Mouse (Mus musculus): ENCODE data around the gene Rap1gap2. TPM values are rescaled to one million over a fixed set of nuclear protein-coding genes. Genes with fewer than 3 reads are reported as not detected.

Rap1gap2 gene
- polyA plus RNA-seq, 1 experiment from 2014 or later, result 1.5 TPM

DNA sequence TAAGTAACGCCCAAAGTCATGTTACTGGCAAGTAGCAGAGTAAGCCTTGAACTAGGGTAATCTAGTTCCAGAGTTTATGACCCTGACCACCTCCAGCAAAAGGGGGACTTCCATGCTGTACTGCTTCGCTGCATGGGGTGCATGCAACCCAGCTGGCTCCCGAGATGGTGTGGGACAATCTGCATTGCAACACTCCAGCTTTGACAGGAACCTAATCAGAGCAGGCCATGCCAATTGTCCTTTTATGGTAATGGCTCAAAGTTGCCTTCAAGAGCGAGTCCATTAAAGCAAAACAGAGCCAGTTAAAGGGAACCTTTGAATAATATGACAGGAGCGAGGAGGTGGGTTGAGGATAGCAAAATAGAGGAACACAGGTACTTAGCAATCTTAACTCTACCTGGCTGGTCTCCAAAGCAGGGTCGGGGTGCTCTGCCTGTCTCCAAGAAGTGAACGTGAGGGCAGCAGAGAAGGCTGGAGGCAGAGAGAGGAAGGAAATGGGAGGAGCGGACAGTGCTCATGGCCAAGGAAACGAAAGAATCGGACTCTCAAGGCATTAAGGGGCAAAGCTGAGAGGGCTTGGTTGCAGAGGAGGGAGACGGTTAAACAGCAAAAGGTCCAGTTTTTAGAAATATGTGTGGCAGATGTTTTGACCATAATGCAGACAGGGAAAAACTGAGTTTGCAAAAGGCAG, 117.4 kb downstream of the Rap1gap2 start:
- Histone ChIP-seq H3K4me2 (ENCODE audit: low read depth, low read length) (peak overlapping the region; percentile 38), H3K36me3 (ENCODE audit: control insufficient read depth, insufficient read depth, low read length) (no peaks in the 10 kb centered on the region), H3K4me3 (ENCODE audit: low read length) (0 out of 2 replicates have a peak overlapping the region, but pooled peaks have one; percentile 4), H3K9me3 (ENCODE audit: control insufficient read depth, low read length) (no peaks in the 10 kb centered on the region), H3K27me3 (ENCODE audit: control insufficient read depth, insufficient read depth, low read depth, low read length) (no peaks in the 10 kb centered on the region), H3K27ac (ENCODE audit: low read length) (no peak overlapping the region), H3K4me1 (replicated peaks; ENCODE audit: control insufficient read depth, insufficient read depth, low read length) (peaks cover 13% of the 10 kb centered on the region), H3K9ac (ENCODE audit: low read length) (peak overlapping the region; percentile 24)
- 39% methylated on average over 11 of the region's 11 CpGs for WGBS
- peak; percentile 66; the same call in 1 of the 2 replicates for ATAC-seq (ENCODE audit: low read depth)

DNA sequence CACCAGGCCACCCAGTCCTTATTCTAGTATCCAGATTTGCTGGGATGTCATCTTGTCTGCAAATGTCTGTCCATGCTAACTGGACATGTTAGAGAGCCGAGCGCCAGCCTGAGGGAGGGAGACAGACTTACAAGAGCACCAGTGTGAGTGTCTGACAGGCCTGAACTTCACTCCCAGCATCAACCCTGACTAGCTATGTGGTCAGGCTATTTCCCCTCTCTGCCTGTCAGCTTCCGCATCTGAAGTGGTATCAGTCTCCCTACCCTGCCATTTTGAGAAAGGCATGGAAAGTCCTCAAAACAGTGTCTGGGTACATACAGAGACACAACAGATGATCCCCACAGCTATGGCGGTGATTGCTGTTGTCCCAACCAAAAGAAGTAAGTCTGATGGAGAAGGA, 119.6 kb downstream of the Rap1gap2 start:
- no peak overlapping the region for H3K4me3 ChIP-seq (ENCODE audit: low read length)
- ATAC-seq (ENCODE audit: low read depth), result no peak
- no peaks in the 10 kb centered on the region for H3K9me3 ChIP-seq (ENCODE audit: control insufficient read depth, low read length)
- H3K4me2 ChIP-seq (ENCODE audit: low read depth, low read length), result no peak overlapping the region
- H3K9ac ChIP-seq (ENCODE audit: low read length), result no peak overlapping the region
- H3K27me3 ChIP-seq (ENCODE audit: control insufficient read depth, insufficient read depth, low read depth, low read length), result no peaks in the 10 kb centered on the region
- WGBS, result 88% methylated on average over 4 of the region's 4 CpGs
- H3K36me3 ChIP-seq (ENCODE audit: control insufficient read depth, insufficient read depth, low read length), result no peaks in the 10 kb centered on the region
- H3K27ac ChIP-seq (ENCODE audit: low read length), result no peak overlapping the region
- peaks cover 13% of the 10 kb centered on the region for H3K4me1 ChIP-seq (replicated peaks; ENCODE audit: control insufficient read depth, insufficient read depth, low read length)

DNA sequence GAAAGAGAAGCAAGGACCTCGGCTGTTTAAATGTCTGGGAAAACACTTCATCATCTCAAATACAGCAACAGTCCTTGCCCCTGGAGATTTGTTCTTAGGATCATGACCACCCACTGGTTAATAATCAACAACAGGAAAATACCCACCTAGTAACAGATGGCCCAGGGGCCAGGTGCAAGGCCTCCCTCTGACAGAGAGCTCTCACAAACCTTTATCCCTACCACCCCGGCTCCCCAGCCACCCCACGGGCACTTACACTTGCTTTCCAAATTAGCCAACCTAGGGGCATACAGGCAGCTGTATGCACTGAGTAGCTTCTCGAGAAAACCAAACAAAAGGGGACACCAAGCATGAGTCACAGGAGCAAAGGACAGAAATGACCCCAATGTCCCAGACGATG, 121.5 kb downstream of the Rap1gap2 start:
- no peaks in the 10 kb centered on the region for H3K27me3 ChIP-seq (ENCODE audit: control insufficient read depth, insufficient read depth, low read depth, low read length)
- H3K27ac ChIP-seq (ENCODE audit: low read length), result no peak overlapping the region

DNA sequence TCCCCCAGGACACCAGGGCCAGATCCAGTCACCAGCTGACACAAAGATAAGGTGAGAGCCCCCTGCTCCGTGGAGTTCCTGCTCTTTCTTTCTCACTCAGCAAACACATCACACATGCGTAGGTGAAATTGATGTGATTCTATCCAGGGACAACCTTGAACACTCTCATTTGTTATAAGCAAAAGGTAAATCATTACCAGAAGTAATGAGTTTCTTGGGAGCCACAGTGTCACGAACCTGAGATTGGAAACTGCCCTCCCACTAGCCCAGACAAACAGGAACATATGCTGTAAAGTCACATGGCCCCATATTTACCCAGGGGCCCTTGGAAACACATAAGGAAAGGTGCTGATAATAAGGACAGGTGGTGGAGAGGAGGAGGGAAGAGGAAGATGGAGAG, 122.8 kb downstream of the Rap1gap2 start:
- 35% methylated on average over 3 of the region's 3 CpGs for WGBS
- H3K27me3 ChIP-seq (ENCODE audit: control insufficient read depth, insufficient read depth, low read depth, low read length), result no peaks in the 10 kb centered on the region
- no peak overlapping the region for H3K9ac ChIP-seq (ENCODE audit: low read length)
- no peak overlapping the region for H3K4me3 ChIP-seq (ENCODE audit: low read length)
- H3K9me3 ChIP-seq (ENCODE audit: control insufficient read depth, low read length), result no peaks in the 10 kb centered on the region
- no peaks in the 10 kb centered on the region for H3K36me3 ChIP-seq (ENCODE audit: control insufficient read depth, insufficient read depth, low read length)
- no peak overlapping the region for H3K27ac ChIP-seq (ENCODE audit: low read length)
- ATAC-seq (ENCODE audit: low read depth), result no peak
- H3K4me1 ChIP-seq (replicated peaks; ENCODE audit: control insufficient read depth, insufficient read depth, low read length), result peaks cover 2% of the 10 kb centered on the region; the same call in 1 of the 2 replicates
- no peak overlapping the region for H3K4me2 ChIP-seq (ENCODE audit: low read depth, low read length)

More for the DNA sequence above, 121.5 kb downstream of the Rap1gap2 start:
- Histone ChIP-seq H3K4me2 (ENCODE audit: low read depth, low read length) (no peak overlapping the region), H3K36me3 (ENCODE audit: control insufficient read depth, insufficient read depth, low read length) (no peaks in the 10 kb centered on the region), H3K4me3 (ENCODE audit: low read length) (no peak overlapping the region), H3K9ac (ENCODE audit: low read length) (no peak overlapping the region), H3K9me3 (ENCODE audit: control insufficient read depth, low read length) (no peaks in the 10 kb centered on the region), H3K4me1 (replicated peaks; ENCODE audit: control insufficient read depth, insufficient read depth, low read length) (peaks cover 13% of the 10 kb centered on the region)
- WGBS, result 50% methylated on average over 5 of the region's 5 CpGs
- ATAC-seq (ENCODE audit: low read depth), result no peak

DNA sequence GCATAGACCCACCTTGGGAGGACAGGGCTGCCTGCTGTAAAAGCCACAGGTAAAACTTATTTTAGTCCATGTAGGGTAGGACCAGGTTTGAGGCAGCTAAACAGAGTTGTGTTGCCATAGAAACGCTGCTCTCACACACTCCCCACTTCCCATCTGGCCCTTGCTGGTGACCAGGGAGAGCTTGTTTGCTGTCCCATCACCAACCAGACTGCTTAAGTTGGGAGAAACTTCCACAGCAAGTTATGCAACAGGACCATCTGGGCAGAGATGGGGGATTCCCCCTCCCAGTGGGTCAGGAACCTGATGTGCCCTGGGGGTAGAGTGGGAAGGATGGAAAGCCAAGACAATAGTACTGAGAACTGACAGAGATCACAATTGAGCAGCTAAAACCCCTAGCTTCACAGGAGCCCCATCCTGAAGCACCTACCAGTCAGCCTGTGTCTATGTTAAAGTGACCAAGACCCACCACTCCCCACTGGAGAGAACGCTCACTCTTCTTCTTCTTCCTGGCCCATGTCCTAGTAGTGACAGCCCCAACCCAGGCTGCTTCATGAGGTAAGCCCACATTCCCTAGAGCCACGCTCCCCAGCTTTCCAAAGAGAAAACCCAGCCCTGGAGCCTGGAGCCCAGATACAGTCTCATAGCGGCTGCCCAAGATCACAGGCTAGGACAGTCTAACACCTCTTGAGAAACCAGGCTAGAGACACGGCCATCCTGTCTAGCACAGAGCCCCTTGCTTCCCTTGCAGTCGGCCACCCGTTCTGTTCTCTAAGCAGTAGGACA, 125.1 kb downstream of the Rap1gap2 start:
- 0 out of 2 replicates have a peak, but pooled peaks have one; percentile 8 for ATAC-seq (ENCODE audit: low read depth)
- H3K36me3 ChIP-seq (ENCODE audit: control insufficient read depth, insufficient read depth, low read length), result no peaks in the 10 kb centered on the region
- 71% methylated on average over 7 of the region's 7 CpGs for WGBS
- H3K4me3 ChIP-seq (ENCODE audit: low read length), result no peak overlapping the region
- H3K4me2 ChIP-seq (ENCODE audit: low read depth, low read length), result no peak overlapping the region
- no peaks in the 10 kb centered on the region for H3K9me3 ChIP-seq (ENCODE audit: control insufficient read depth, low read length)
- H3K4me1 ChIP-seq (replicated peaks; ENCODE audit: control insufficient read depth, insufficient read depth, low read length), result no peaks in the 10 kb centered on the region
- no peaks in the 10 kb centered on the region for H3K27me3 ChIP-seq (ENCODE audit: control insufficient read depth, insufficient read depth, low read depth, low read length)
- no peak overlapping the region for H3K27ac ChIP-seq (ENCODE audit: low read length)
- no peak overlapping the region for H3K9ac ChIP-seq (ENCODE audit: low read length)

DNA sequence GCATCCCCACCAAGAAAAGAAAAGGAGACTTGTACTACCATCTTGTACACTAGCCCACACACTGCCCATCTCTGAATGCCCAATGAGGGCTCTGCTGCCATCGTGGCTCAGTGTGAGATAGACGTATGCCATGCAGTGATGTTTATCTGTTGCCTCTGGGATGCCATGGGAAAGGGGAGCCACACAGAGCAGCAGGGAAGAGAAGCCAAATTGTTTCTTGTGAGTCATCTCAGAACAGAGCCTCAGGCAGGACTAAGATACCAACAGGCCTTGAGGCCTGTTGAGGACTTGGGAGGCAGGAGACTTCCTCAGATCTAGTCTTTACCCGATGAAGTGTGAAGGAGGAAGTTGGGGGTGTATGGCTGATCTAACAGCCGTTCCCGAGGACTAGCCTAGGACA, 126.8 kb downstream of the Rap1gap2 start:
- H3K9me3 ChIP-seq (ENCODE audit: control insufficient read depth, low read length), result no peaks in the 10 kb centered on the region
- no peaks in the 10 kb centered on the region for H3K27me3 ChIP-seq (ENCODE audit: control insufficient read depth, insufficient read depth, low read depth, low read length)
- no peak for ATAC-seq (ENCODE audit: low read depth)
- H3K4me2 ChIP-seq (ENCODE audit: low read depth, low read length), result no peak overlapping the region
- H3K36me3 ChIP-seq (ENCODE audit: control insufficient read depth, insufficient read depth, low read length), result no peaks in the 10 kb centered on the region
- WGBS, result 72% methylated on average over 5 of the region's 5 CpGs
- no peak overlapping the region for H3K9ac ChIP-seq (ENCODE audit: low read length)
- no peaks in the 10 kb centered on the region for H3K4me1 ChIP-seq (replicated peaks; ENCODE audit: control insufficient read depth, insufficient read depth, low read length)
- H3K27ac ChIP-seq (ENCODE audit: low read length), result no peak overlapping the region
- no peak overlapping the region for H3K4me3 ChIP-seq (ENCODE audit: low read length)

DNA sequence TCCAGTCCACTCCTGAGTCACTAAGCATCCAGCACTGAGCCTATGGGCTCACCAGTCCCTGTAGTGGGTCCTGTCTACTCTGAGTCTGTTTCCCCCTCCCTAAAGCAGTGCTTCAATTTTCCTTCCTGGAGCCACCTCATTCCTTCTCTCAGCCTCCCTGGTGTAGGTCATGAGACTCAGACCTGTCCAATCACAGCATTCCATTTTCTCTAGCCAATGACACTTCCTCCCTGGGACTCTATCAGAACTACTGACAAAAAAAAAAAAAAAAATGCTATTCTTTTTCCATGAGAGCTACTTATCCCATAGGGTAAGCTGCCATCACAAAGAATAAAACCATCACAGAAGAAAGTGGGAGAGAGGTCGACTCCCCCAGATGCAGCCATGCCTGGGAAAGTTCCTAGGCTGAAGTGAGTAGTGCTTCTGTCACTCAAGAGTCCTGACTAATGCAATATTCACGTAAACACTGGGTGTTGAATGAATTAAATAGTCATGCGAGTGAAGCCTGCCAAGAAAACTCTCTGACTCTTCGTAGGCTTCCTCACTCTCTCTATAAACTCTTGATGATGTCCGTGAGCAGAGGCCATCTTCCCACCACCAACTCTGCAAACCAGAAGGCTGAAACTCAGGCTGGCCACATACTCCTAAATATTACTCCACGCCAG, 127.4 kb downstream of the Rap1gap2 start:
- WGBS, result 59% methylated on average over 6 of the region's 6 CpGs
- no peak for ATAC-seq (ENCODE audit: low read depth)
- no peak overlapping the region for H3K4me3 ChIP-seq (ENCODE audit: low read length)
- H3K4me1 ChIP-seq (replicated peaks; ENCODE audit: control insufficient read depth, insufficient read depth, low read length), result no peaks in the 10 kb centered on the region
- no peak overlapping the region for H3K9ac ChIP-seq (ENCODE audit: low read length)
- H3K27me3 ChIP-seq (ENCODE audit: control insufficient read depth, insufficient read depth, low read depth, low read length), result no peaks in the 10 kb centered on the region
- H3K36me3 ChIP-seq (ENCODE audit: control insufficient read depth, insufficient read depth, low read length), result no peaks in the 10 kb centered on the region
- H3K27ac ChIP-seq (ENCODE audit: low read length), result no peak overlapping the region
- no peak overlapping the region for H3K4me2 ChIP-seq (ENCODE audit: low read depth, low read length)
- H3K9me3 ChIP-seq (ENCODE audit: control insufficient read depth, low read length), result no peaks in the 10 kb centered on the region

DNA sequence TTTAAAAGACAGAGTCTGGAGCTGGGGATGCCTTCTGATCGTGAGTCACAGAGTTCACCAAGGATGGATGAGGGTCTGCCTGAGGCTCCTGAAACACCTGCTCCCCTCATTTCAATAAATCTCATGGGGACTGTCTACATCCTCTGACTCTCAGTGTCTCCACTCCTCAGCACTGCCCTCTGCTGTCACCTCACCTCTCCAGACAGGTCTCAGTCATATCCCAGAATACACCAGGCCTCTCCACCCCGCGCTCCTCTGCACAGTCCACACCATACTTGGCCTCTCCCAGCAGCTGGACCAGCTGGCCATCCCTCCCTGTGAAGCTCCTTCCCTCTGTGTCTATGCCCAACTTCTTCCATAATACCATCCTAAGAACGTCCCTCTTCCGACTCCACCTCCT, 128.9 kb downstream of the Rap1gap2 start:
- H3K9me3 ChIP-seq (ENCODE audit: control insufficient read depth, low read length), result no peaks in the 10 kb centered on the region
- H3K4me1 ChIP-seq (replicated peaks; ENCODE audit: control insufficient read depth, insufficient read depth, low read length), result no peaks in the 10 kb centered on the region
- no peak for ATAC-seq (ENCODE audit: low read depth)
- H3K4me2 ChIP-seq (ENCODE audit: low read depth, low read length), result no peak overlapping the region
- no peaks in the 10 kb centered on the region for H3K36me3 ChIP-seq (ENCODE audit: control insufficient read depth, insufficient read depth, low read length)
- H3K27ac ChIP-seq (ENCODE audit: low read length), result no peak overlapping the region
- no peak overlapping the region for H3K9ac ChIP-seq (ENCODE audit: low read length)
- no peak overlapping the region for H3K4me3 ChIP-seq (ENCODE audit: low read length)
- 77% methylated on average over 5 of the region's 5 CpGs for WGBS
- no peaks in the 10 kb centered on the region for H3K27me3 ChIP-seq (ENCODE audit: control insufficient read depth, insufficient read depth, low read depth, low read length)

DNA sequence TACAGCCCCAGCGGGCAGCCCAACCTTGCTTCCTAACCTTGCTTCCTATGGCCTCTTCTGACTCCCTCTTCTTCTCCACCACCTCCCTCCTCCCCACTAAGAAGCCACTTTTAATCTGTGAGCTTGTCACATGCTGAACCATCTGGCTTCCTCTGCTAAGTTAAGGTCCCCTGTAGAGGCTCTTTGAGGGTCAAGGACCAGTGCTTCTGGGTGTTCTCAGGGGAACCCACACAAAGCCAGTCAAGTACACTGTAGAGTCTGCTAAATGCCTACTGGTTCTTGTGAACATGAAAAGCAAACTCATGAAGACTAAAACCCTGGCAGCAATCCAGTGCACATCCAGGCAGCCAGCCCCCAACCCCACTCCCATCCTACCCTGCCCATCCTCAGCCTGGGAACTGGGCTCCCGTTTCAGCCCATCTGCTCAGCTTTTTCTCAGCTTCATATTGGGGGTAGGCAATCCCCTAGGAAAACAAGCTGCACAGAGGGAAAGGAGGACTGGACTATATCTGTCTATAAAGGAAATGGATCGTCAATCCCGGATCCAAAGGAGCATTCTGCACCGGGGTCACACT, 130.9 kb downstream of the Rap1gap2 start:
- Histone ChIP-seq H3K4me2 (ENCODE audit: low read depth, low read length) (no peak overlapping the region), H3K9me3 (ENCODE audit: control insufficient read depth, low read length) (no peaks in the 10 kb centered on the region), H3K27ac (ENCODE audit: low read length) (no peak overlapping the region), H3K9ac (ENCODE audit: low read length) (no peak overlapping the region), H3K4me1 (replicated peaks; ENCODE audit: control insufficient read depth, insufficient read depth, low read length) (no peaks in the 10 kb centered on the region), H3K4me3 (ENCODE audit: low read length) (no peak overlapping the region), H3K36me3 (ENCODE audit: control insufficient read depth, insufficient read depth, low read length) (no peaks in the 10 kb centered on the region), H3K27me3 (ENCODE audit: control insufficient read depth, insufficient read depth, low read depth, low read length) (no peaks in the 10 kb centered on the region)
- WGBS, result 64% methylated on average over 5 of the region's 5 CpGs
- peak; percentile 68 for ATAC-seq (ENCODE audit: low read depth)
